Mouse (Mus musculus) midbrain, embryonic 12.5 days (tissue): Measurements from ENCODE around the gene Sarnp. TPM values are rescaled to one million over a fixed set of nuclear protein-coding genes. Genes with fewer than 3 reads are reported as not detected.
A peak's percentile ranks its signal among the peaks of the same experiment; 100 is the strongest.

Source experiments
- ATAC-seq: fragments of 200-750 bp; cut with Nextera tagmentation; 2 replicates; pipeline ENCODE4 v1.8.0; 2017; ENCODE audit warnings: low read depth, moderate TSS enrichment, moderate library complexity; ENCODE audit not compliant: low FRiP score
- H3K27ac ChIP-seq: fragments of 300-500 bp; sonication (generic); replicated peaks from 2 replicates; pipeline ENCODE4 v1.5.1; 2016; ENCODE audit warnings: mild to moderate bottlenecking
- H3K27me3 ChIP-seq: fragments of 300-500 bp; sonication (generic); 2 replicates; pipeline ENCODE4 v1.6.1; 2016; ENCODE audit warnings: mild to moderate bottlenecking
- H3K36me3 ChIP-seq: fragments of 300-500 bp; sonication (generic); 2 replicates; pipeline ENCODE4 v1.6.1; 2016
- H3K4me1 ChIP-seq: fragments of 300-500 bp; sonication (generic); 2 replicates; pipeline ENCODE4 v1.6.1; 2016
- H3K4me2 ChIP-seq: fragments of 300-500 bp; sonication (generic); replicated peaks from 2 replicates; pipeline ENCODE4 v1.6.1; 2016; ENCODE audit warnings: mild to moderate bottlenecking, moderate library complexity
- H3K4me3 ChIP-seq: fragments of 300-500 bp; sonication (generic); 2 replicates; pipeline ENCODE4 v1.5.1; 2016; ENCODE audit warnings: mild to moderate bottlenecking
- H3K9ac ChIP-seq: fragments of 300-500 bp; sonication (generic); replicated peaks from 2 replicates; pipeline ENCODE4 v1.6.1; 2016; ENCODE audit warnings: mild to moderate bottlenecking, moderate library complexity
- H3K9me3 ChIP-seq: fragments of 300-500 bp; sonication (generic); 2 replicates; pipeline ENCODE4 v1.6.1; 2016; ENCODE audit warnings: mild to moderate bottlenecking
- WGBS: fragments of 180-500 bp; shearing (Covaris S2); methylation state at CpG from one replicate; pipeline ENCODE4 v1.1.7; 2016; 5-methylcytosine and 5-hydroxymethylcytosine counted together
- polyA plus RNA-seq: library from polyadenylated mRNA; unstranded; fragments of >200 nt; fragmentation: Nextera tagmentation; extraction: Ambion mirVana; gene quantifications from 2 replicates; pipeline ENCODE4 v1.2.1, GENCODE M21; 2016

The Sarnp gene
- polyA plus RNA-seq, 1 experiment from 2014 or later, result 217 TPM

DNA sequence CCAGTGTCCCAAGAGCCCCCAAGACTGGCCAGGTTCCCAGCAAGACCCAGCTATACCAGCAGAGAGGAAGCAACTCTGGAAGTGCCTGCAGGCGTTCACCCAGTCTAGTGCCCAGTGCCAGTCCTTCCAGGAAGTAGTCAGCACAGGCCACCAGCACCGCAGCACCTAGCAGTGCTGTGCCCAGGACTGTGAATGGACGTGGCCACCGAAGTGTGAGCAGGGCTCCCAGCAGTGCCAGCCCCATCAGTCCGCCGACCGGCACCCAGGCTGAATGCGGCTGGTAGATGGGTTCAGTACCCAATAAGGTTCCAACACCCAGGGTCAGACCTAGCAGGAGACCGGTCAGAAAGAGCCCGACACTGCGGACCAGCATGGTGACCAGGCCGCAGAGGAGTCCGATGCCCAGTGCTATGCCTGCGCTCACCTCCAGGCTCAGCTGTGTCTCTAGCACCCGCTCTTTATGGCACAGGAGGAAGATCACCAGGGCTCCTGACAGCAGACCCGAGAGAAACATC lies 15.1 kb upstream of the Sarnp start:
- WGBS, result 89% methylated on average over 16 of the region's 16 CpGs
- no peak overlapping the region; the same call in 1 of the 2 replicates for H3K4me2 ChIP-seq
- H3K27me3 ChIP-seq, result no peaks in the 10 kb centered on the region
- H3K4me1 ChIP-seq, result peaks cover 30% of the 10 kb centered on the region
- no peaks in the 10 kb centered on the region for H3K9me3 ChIP-seq
- no peak overlapping the region for H3K4me3 ChIP-seq
- H3K27ac ChIP-seq, result no peak overlapping the region
- no peak for ATAC-seq
- H3K9ac ChIP-seq, result peak overlapping the region; percentile 17; the same call in 1 of the 2 replicates
- H3K36me3 ChIP-seq, result peaks cover 18% of the 10 kb centered on the region

GRCm38 (mm10) chr10:128802956-128803355 lies 14.2 kb upstream of the Sarnp start:
- H3K9me3 ChIP-seq, result no peaks in the 10 kb centered on the region
- H3K4me3 ChIP-seq, result peak overlapping the region; percentile 73; the same call in 1 of the 2 replicates
- H3K9ac ChIP-seq, result peak overlapping the region; percentile 17
- no peak overlapping the region for H3K27ac ChIP-seq
- peaks cover 26% of the 10 kb centered on the region for H3K36me3 ChIP-seq
- no peaks in the 10 kb centered on the region for H3K27me3 ChIP-seq
- peaks cover 40% of the 10 kb centered on the region for H3K4me1 ChIP-seq
- H3K4me2 ChIP-seq, result peak overlapping the region; percentile 86
- 55% methylated on average over 4 of the region's 4 CpGs for WGBS
- no peak for ATAC-seq

- Histone ChIP-seq H3K36me3 (peaks cover 30% of the 10 kb centered on the region), H3K9me3 (no peaks in the 10 kb centered on the region), H3K9ac (peak overlapping the region; percentile 85), H3K4me1 (peaks cover 44% of the 10 kb centered on the region), H3K27me3 (no peaks in the 10 kb centered on the region), H3K4me3 (peak overlapping the region; percentile 73), H3K4me2 (peak overlapping the region; percentile 86), H3K27ac (peak overlapping the region; percentile 95)
- 9% methylated on average over 6 of the region's 6 CpGs for WGBS
- no peak for ATAC-seq
Measured at GRCm38 (mm10) chr10:128803361-128803760, 13.8 kb upstream of the Sarnp start.

- peak; percentile 11 for ATAC-seq
- Histone ChIP-seq H3K27me3 (no peaks in the 10 kb centered on the region), H3K27ac (peak within 1 kb of the TSS; percentile 95), H3K36me3 (peaks cover 35% of the 10 kb centered on the region), H3K4me1 (peaks cover 48% of the 10 kb centered on the region), H3K4me3 (peak within 1 kb of the TSS; percentile 73), H3K4me2 (peak within 1 kb of the TSS; percentile 86), H3K9me3 (no peaks in the 10 kb centered on the region), H3K9ac (peak within 1 kb of the TSS; percentile 85)
- WGBS, result 0% methylated on average over 14 of the region's 14 CpGs
Measured at GRCm38 (mm10) chr10:128803771-128804270, 13.3 kb upstream of the Sarnp start, which contains the start of gene Dnajc14. Gene Dnajc14 (plus strand): TSS chr10:128804062.

GRCm38 (mm10) chr10:128804271-128805091 lies 12.7 kb upstream of the Sarnp start, which contains the start of gene Tmem198b:
Gene Tmem198b (minus strand): TSS chr10:128804370.
- Histone ChIP-seq H3K27me3 (no peaks in the 10 kb centered on the region), H3K9me3 (no peaks in the 10 kb centered on the region), H3K36me3 (peaks cover 41% of the 10 kb centered on the region), H3K9ac (peak within 1 kb of the TSS; percentile 85), H3K27ac (peak within 1 kb of the TSS; percentile 95), H3K4me1 (peaks cover 55% of the 10 kb centered on the region), H3K4me2 (peak within 1 kb of the TSS; percentile 86), H3K4me3 (peak within 1 kb of the TSS; percentile 73)
- ATAC-seq, result peak; percentile 67
- under 1% methylated on average over 28 of the region's 28 CpGs for WGBS

DNA sequence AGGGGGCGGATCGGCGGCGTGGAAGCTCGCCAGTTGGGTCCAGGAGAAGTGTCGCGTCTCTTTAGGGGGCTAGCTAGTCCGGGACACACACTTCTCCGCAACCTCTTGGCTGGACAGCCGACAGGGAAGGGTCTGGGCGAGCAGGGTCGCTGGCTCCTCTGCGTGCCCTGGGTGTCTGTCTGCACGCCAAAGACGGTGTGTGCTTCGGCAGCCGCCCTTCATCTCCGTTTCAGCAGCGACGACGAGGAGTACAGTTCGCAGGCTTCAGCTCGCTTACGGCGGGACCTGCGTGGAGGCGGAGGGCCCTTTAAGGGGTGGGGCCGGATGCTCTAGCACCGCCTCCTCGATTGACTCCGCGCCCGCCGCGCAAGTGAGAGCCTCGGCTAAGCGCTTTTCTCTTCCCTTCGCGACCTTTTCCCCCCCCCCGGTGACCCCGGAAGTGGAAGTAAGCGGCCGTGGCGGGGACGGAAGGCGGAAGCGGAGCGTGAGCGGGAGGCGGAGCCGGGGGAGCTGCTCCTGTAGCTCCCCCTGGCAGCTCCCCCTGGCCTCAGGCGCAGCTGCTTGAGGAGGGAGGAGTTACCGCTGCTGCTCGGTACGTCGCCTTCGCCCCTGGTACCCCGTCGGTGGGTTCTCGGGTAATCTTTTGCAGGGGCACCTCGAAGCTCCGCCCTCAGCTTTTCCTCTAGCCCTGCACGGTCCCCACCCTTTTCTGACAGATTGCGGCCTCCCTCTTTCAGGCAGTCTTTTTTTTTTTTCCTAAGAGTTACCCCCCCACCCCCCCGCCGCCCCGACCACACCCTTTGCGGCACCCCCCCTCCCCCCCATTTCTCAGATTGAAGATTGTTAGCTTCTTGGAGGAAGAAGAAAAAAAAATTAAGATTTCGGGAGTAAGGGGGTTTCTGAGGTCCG lies 11.8 kb upstream of the Sarnp start:
- peaks cover 60% of the 10 kb centered on the region for H3K4me1 ChIP-seq
- WGBS, result 2% methylated on average over 58 of the region's 70 CpGs

GRCm38 (mm10) chr10:128806086-128806485 lies 11.0 kb upstream of the Sarnp start:
- Histone ChIP-seq H3K27me3 (no peaks in the 10 kb centered on the region), H3K27ac (peak overlapping the region; percentile 95), H3K36me3 (peaks cover 36% of the 10 kb centered on the region), H3K4me3 (peak overlapping the region; percentile 73), H3K9me3 (no peaks in the 10 kb centered on the region), H3K4me2 (peak overlapping the region; percentile 86), H3K9ac (peak overlapping the region; percentile 60), H3K4me1 (peaks cover 60% of the 10 kb centered on the region)
- no peak for ATAC-seq
- 67% methylated on average over 6 of the region's 6 CpGs for WGBS

More for the DNA sequence above, 11.8 kb upstream of the Sarnp start:
- Histone ChIP-seq H3K9ac (peak overlapping the region; percentile 85), H3K36me3 (peaks cover 41% of the 10 kb centered on the region), H3K27me3 (no peaks in the 10 kb centered on the region), H3K9me3 (no peaks in the 10 kb centered on the region), H3K4me3 (peak overlapping the region; percentile 73), H3K4me2 (peak overlapping the region; percentile 86), H3K27ac (peak overlapping the region; percentile 95)
- peak; percentile 93 for ATAC-seq

DNA sequence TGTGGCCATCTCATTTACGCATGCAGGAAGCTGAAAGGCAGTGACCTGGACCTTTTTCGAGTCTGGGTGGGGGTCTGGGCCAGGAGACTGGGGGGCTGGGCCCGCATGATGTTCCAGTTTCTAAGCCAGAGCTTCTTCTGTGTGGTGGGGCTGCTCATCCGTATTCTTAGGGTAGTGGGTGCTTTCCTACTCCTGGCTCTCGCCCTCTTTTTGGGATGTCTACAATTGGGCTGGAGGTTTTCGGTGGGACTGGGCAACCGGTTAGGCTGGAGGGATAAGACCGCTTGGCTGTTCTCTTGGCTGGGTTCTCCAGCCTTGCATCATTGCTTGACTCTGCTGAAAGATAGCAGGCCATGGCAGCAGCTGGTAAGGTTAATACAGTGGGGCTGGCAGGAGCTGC lies 10.1 kb upstream of the Sarnp start:
- no peaks in the 10 kb centered on the region for H3K9me3 ChIP-seq
- peaks cover 32% of the 10 kb centered on the region; the same call in 1 of the 2 replicates for H3K36me3 ChIP-seq
- peaks cover 58% of the 10 kb centered on the region for H3K4me1 ChIP-seq
- ATAC-seq, result no peak
- H3K4me3 ChIP-seq, result peak overlapping the region; percentile 73
- 92% methylated on average over 8 of the region's 8 CpGs for WGBS
- peak overlapping the region; percentile 60 for H3K9ac ChIP-seq
- no peak overlapping the region for H3K27ac ChIP-seq
- H3K4me2 ChIP-seq, result peak overlapping the region; percentile 86
- H3K27me3 ChIP-seq, result no peaks in the 10 kb centered on the region

DNA sequence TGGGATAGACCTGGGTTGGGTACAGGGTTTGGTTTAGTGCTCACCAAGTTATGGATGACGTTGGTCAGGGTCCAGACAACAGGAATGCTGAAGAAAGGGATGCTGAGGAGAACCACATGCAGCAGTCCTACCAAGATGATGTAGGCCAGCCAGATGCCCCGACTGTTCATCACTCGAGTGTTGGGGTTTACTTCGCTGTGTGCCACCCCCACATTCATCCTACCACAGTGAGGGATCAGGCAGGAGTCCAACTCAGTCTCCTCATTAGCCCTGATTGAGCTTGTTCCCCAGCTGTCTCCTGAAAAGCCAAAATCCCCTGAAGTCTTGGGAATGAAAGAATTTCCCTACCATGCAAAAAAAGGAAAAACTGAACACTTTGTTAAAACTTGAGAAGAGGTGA lies 3.1 kb downstream of the Sarnp start:
- H3K4me3 ChIP-seq, result no peak overlapping the region
- H3K27me3 ChIP-seq, result no peaks in the 10 kb centered on the region
- WGBS, result 91% methylated on average over 4 of the region's 4 CpGs
- no peak overlapping the region for H3K27ac ChIP-seq
- H3K4me2 ChIP-seq, result no peak overlapping the region
- no peak for ATAC-seq
- no peaks in the 10 kb centered on the region for H3K9me3 ChIP-seq
- H3K4me1 ChIP-seq, result peaks cover 17% of the 10 kb centered on the region
- H3K36me3 ChIP-seq, result peaks cover 52% of the 10 kb centered on the region
- no peak overlapping the region for H3K9ac ChIP-seq

DNA sequence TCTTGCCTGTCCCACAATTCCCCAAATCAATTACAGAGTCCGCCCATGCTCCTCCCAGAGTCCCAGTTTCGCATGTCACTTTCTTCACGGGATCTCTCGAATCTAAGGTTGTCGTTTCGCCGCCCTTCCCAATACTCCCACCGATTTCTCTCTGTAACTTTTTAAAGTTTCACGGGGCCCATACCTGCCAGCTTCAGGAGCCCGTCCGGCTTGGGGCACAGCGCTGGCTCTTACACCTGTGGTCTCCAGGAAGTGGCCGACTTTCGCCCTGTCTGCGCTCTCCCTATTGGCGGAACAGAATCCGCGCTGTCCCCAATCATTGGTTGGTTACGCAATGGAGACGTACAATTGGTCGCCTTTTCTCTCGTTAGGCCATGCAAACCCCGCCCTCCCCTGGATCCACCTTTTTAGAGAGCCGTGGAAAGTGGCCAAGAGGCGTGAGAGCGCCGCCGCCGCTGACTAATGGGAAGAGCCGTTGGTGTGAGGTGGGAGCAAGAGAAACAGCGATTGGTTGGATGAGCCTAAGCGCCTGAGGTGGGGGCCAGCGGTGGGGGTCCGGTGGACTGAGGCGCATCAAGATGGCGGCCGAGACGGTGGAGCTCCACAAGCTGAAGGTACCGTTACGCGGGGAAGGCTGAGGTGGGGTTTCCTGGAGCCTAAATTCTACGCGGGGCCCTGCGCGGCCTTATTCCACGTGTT lies 4.4 kb downstream of the Sarnp start, which contains the start of gene Ormdl2:
Gene Ormdl2, minus strand, starts transcription at position 288 of the 699 bp plus-strand sequence.
- no peaks in the 10 kb centered on the region for H3K27me3 ChIP-seq
- peak within 1 kb of the TSS; percentile 86 for H3K4me3 ChIP-seq
- peak within 1 kb of the TSS; percentile 56; the same call in 1 of the 2 replicates for H3K27ac ChIP-seq
- H3K36me3 ChIP-seq, result peaks cover 39% of the 10 kb centered on the region
- under 1% methylated on average over 46 of the region's 46 CpGs for WGBS
- peak within 1 kb of the TSS; percentile 84 for H3K4me2 ChIP-seq
- H3K9ac ChIP-seq, result peak within 1 kb of the TSS; percentile 69
- peak; percentile 100 for ATAC-seq
- peaks cover 17% of the 10 kb centered on the region for H3K4me1 ChIP-seq
- no peaks in the 10 kb centered on the region for H3K9me3 ChIP-seq

DNA sequence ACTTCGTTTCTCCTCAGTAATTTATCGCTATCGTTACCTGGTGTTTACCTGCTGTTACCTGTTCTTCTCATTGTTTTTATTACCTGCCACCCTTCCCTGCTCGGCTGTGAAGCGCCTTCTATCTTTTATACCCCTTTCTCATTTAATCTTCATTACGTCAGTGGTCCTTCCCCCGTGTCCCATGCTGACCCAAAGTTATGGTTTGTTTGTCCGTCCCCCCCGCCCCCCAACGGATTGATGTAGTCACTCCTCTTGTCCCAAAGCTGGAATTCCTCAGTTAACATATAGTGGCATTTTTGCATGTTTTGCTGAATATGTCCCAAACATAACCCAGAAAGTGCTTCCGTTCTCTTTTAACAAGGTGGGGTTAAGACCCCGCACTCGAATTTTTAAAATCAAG lies 5.0 kb downstream of the Sarnp start:
- Histone ChIP-seq H3K9ac (peak overlapping the region; percentile 69), H3K4me1 (peaks cover 17% of the 10 kb centered on the region), H3K4me2 (peak overlapping the region; percentile 84), H3K36me3 (peaks cover 33% of the 10 kb centered on the region), H3K4me3 (peak overlapping the region; percentile 86), H3K27ac (peak overlapping the region; percentile 56; the same call in 1 of the 2 replicates), H3K9me3 (no peaks in the 10 kb centered on the region), H3K27me3 (no peaks in the 10 kb centered on the region)
- 4% methylated on average over 13 of the region's 13 CpGs for WGBS
- peak; percentile 1; the same call in 1 of the 2 replicates for ATAC-seq
